Mouse (Mus musculus) ovary, adult 18-20 months (tissue): ENCODE results near the gene Rabac1.
A peak's percentile ranks its signal among the peaks of the same experiment; 100 is the strongest.

Source experiments
- DNase-seq: peaks from one replicate; pipeline ENCODE4 v3.0.0; 2022; ENCODE audit warnings: low spot score, mixed read lengths

Gene Rabac1

GRCm38 (mm10) chr7:24971972-24972893, at the start of gene Rabac1:
Rabac1 (minus strand) TSS chr7:24972754.
- peak; percentile 90 for DNase-seq

- DNase-seq, result no peak
Observed at GRCm38 (mm10) chr7:25011592-25011991, 39.0 kb upstream of the Rabac1 start.

GRCm38 (mm10) chr7:25010090-25010913, 37.7 kb upstream of the Rabac1 start:
- no peak for DNase-seq

GRCm38 (mm10) chr7:25009099-25009700, 36.6 kb upstream of the Rabac1 start:
- DNase-seq, result no peak

GRCm38 (mm10) chr7:25008635-25009034, 36.1 kb upstream of the Rabac1 start:
- peak; percentile 60 for DNase-seq

- no peak for DNase-seq
Observed at GRCm38 (mm10) chr7:25007609-25008374, 35.2 kb upstream of the Rabac1 start.

- DNase-seq, result peak; percentile 29
Observed at GRCm38 (mm10) chr7:25006586-25007364, 34.2 kb upstream of the Rabac1 start.

DNA sequence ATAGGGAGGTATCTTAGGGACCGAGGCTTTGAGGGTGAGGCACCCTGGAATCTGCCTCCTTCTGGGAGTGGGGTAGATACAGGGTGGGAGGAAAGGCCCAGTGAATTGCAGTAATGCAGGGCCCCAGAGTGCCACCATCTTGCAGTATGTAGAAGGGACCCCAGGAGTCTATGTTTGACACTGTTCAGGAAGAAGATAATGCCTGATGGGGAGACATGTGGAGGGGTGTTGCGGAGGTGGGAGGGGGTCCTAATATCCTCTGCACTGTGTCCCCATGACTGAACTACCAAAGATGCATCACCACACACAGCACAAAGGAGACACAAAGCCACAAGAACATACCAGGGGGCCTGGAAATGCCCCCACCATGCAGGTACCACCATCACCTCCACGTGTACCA, 33.6 kb upstream of the Rabac1 start:
- no peak for DNase-seq

- DNase-seq, result peak; percentile 32
Observed at GRCm38 (mm10) chr7:25005421-25006065, 33.0 kb upstream of the Rabac1 start, which contains the start of gene Atp1a3. Atp1a3 (minus strand) TSS chr7:25005958.

GRCm38 (mm10) chr7:25004806-25005205, 32.3 kb upstream of the Rabac1 start:
- no peak for DNase-seq

GRCm38 (mm10) chr7:25003820-25004388, 31.4 kb upstream of the Rabac1 start:
- no peak for DNase-seq

DNA sequence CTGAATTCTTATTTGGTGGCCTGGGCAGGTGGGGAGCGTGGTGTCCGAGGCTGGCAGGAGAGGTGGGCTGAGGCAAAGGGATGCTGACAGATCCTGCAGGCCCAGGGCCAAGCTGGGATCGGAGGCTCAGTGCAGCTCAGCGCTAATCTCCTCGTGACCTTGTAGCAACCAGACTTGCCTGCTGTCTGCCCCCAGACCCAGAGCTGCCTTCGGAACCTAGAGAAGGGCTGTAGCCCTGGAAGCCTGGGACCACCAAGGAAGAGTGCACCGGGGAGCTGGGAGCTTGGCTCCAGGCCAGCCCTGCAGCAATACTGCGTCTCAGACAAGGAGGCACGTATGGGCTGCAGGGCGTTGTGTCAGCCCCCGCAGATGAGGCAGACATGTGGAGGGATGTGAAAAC, 30.7 kb upstream of the Rabac1 start:
- DNase-seq, result no peak

DNA sequence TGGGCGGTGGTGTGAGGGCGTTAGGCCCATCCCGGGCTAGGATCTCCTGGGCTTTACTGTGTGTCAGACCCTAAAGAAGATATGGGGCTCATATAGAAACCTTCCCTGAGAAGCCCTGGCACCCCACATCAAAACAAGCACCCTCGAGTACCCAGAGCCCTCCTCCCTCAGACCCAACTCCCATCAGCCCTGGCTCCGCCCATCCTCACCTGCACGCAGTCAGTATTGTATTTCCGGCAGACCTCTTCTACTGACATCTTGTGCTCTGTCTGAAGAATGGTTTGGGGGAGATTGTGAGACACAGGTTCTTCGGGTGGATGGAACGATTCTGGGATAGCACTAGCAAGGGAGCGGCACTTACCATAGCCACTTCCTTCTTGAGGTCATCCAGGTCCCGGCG, 28.2 kb upstream of the Rabac1 start:
- DNase-seq, result no peak

- no peak for DNase-seq
Observed at GRCm38 (mm10) chr7:25000211-25000610, 27.7 kb upstream of the Rabac1 start.

DNA sequence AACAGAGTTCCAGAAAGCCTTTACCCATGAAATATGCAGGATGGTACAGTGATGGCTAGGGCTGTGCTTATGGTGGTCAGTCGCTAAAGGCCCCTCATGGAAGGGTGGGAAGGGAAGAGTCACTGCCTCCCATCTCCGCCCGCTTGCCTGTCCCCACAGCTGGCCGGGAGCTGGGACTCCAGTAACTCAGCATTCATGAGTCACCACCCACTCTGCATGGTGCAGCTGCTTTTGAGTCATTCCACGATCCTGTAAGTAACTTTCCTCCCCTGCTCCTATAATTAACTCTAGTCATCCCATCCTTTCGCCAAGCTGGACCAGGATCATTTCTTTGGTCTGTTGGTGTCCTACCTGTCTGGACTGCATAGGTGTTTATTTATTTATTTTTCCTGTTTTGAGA, 20.5 kb upstream of the Rabac1 start:
- no peak for DNase-seq

DNA sequence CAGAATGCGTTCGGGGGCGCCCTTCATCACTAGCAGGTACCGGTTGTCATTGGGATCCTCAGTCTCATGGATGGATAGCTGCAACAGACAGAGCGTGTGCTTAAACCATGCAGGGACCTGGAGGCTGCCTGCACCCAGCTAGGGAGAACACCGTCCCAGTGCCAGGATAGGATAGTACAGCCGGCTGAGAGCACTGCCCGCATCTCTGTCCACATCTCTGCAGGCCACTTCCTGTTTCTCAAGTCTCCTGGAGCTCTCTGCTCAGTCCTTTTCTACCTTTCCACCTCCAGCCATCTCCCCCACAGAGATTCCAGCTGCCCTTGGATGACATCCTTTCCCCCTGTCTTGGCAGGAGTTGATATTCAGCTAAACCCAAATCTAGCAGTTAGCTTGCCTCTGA, 17.9 kb upstream of the Rabac1 start:
- DNase-seq, result no peak

- no peak for DNase-seq
Observed at GRCm38 (mm10) chr7:24987941-24988340, 15.4 kb upstream of the Rabac1 start.

DNA sequence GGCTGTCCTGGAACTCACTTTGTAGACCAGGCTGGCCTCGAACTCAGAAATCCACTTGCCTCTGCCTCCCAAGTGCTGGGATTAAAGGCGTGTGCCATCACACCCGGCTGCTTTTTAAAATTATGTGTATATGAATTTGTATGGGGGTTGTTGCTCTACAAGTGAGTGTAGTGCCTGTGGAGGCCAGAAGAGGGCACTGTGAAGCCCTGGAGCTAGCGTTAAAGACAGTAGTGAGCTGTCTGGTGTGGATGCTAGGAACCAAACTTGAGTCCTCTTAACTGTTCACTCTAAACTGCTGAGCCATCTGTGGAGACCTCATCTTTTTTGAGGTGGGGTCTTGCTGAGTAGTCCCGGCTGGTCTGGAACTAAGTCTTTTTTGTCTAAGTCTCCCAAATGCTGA, 13.2 kb upstream of the Rabac1 start:
- no peak for DNase-seq

DNA sequence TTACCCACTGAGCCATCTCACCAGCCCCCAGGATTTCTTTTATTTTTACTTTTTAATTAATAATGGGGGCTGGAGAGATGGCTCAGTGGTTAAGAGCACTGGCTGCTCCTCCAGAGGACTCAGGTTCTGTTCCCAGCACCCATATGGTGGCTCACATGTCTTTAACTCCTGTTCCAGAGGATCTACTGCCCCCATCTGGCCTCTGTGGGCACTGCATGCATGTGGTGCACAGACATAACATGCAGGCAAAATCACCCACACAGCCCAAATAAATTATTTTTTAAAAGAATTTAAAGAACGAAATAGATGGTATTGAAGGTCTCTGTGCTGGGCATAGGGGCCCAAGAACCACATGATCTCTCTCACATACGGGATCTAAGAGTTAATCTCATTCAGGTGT, 11.8 kb upstream of the Rabac1 start:
- no peak for DNase-seq

DNA sequence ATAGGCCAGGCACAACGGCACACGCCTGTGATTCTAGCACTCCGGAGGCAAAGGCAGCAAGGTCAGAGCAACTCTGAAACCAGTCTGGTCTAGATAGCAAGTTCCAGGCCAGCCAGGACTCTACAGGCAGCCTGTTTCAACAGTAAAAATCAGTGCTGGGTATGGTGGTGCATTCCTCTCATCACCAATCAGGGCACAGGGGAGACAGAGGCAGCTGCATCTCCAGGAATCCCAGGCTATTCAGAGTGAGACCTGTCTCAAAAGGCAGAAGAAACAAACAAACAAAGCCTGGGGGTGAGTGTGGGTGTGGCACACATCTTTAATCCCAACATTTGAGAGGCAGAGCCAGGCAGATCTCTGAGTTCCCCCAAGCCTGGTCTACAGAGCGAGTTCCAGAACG, 10.8 kb upstream of the Rabac1 start:
- no peak for DNase-seq
